Mouse (Mus musculus) v-Abl transformed pro-B cells (cell line): ENCODE results near the gene Akap6.

Experiments
- in situ Hi-C, 2 experiments: fragments of 400-800 bp; cut with MboI; formaldehyde crosslinking; loops; one replicate each; pipeline ENCODE4 v1.15.1; 2025; ENCODE audit not compliant: unreplicated experiment in 2 of 2

The Akap6 gene

DNA sequence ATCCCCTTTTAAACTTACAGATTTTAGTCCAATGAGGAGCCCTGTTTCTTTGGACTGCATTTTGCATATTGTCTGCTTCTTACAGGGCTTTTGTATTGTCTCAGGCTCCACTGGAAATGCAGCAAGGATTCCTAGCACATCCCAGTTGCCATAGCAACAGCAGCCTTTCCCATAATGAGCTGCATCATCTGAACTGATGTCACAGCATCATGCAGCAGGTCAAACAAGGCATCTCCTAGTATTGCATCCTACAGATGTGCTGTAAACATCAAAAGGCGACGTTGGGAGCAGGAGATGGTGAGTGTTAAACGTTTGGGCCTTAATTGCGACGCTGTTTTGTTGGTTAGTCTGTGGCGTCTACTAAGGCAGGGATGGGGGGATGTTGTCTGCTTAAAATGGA, at the start of gene Akap6:
TSS of gene Akap6 (plus strand) at position 238 of the 400 bp plus-strand sequence.
- in situ Hi-C loops, result no loop called here

DNA sequence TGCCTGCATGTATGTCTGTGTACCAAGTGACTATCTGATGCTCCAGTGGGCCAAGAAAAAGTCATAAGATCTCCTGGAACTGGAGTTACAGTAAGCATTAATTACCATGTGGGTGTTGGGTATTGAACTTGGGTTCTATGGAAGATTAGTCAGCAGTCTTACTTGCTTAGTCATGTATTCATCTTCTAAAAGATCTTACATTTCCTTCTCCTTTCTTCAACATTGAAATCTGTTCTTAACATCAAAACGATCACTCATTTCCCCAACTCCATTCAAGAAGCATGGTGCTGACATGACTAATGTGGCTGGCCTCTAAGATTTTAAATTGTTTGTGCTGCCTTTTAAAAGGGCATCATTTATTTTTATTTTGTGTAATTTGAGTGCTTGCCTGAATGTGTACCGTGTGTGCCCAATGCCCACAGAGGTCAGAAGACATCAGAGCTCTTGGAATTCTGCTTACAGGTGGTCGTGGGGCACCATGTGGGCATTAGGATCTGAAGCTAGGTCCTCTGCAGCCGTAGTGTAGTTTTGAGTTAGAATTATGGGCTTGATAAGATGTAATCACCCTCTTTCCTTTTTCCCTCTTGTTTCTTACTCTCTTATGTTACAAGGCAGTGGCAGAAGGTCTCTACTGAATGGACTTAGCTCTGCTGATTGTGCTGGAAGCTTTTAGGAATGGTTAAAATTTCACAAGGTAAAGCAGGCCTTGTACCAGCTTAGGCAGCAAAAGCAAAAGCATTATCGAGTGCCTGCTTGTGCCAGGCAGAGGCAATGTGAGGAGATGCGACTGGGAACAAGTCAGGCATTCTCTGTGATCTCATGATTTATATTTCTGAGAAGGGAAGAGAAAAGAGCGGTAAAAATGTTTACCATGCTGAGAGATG, 36.0 kb upstream of the Akap6 start:
- in situ Hi-C loops, result no loop called here

DNA sequence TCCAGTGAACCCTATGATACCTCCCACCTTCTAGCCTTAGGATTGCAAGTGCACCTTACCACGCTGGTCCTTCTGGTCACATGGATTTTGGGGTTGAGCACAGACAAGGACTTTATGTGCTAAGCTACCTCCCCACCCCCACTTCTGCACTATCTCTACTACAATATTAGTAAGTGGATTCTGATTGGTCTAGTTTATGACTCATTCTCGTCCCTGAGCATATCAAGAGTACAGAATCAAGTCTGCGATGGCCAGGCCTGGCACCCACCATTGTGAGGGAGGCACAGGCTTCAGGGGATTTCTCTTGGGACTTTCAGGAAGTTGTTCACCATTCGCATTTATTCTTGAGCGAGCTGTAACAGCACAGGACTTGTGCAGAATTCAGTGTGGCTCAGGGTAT, 34.2 kb upstream of the Akap6 start:
- in situ Hi-C loops, result no loop called here

DNA sequence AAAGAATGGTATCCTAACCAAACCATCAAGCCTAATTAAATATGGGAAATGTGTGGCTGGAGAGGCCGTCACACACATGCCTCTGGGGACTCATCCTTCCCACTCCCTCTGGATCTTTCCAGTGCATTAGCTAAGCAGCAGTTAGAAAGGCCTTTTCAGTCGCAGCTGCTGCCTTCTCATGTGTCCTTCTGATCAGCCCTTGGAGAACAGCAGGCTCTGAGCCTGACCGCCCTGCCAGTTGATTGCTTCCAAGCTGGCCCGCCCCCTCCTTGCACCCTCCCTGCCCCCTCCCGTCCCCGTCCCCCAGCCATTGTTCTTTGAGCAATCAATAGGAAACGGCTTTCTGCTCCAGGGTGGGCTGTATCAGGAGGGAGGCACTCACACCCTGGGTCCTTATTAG, 27.7 kb upstream of the Akap6 start:
- in situ Hi-C loops, result no loop called here

DNA sequence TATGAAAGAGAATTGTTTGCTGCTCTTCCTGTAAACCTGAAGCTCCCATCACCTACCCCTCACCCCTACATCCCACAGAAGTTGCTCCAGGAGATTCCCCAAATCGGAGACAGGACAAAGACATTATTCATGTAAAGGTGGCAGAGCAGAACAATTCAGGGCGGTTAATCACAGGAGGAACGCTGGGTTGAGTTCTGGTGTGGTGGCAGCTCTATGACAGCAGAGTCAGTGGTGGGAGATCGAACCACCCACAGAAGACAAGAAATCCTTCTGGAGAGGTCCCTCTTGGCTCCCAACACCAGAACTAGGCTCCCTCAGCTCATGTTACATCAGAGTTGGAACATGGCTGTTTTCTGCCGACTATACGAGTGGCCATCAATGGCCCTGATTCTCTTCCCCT, 27.2 kb upstream of the Akap6 start:
- in situ Hi-C loops, result no loop called here

DNA sequence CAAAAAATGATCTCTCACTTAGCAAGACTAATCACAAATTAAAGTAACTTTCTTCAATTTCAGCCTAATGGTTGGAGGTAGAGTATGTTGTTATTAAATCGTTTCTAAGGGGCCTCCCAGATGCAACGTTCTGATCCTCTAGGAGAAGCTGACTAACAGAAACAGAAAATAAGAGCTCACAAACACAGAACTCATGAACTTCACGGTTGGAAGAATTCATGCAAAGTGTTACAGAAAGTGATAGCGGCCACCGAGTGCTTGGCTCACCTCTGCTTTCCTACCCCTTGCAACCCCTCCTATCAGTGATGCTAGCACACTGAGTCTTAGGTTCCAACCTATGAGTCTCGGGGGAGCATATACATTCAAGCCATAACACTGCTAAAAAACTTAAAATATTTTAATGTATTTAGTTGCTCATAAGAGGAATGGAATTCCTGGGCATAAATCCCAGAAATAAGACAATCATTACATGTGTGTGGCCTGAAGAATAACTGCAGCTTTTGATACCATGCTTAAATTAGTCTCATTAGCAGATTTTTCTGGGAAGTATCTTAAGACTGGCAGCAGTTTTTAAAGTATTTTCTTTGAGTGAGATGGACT, 25.7 kb upstream of the Akap6 start:
- in situ Hi-C loops, result no loop called here

DNA sequence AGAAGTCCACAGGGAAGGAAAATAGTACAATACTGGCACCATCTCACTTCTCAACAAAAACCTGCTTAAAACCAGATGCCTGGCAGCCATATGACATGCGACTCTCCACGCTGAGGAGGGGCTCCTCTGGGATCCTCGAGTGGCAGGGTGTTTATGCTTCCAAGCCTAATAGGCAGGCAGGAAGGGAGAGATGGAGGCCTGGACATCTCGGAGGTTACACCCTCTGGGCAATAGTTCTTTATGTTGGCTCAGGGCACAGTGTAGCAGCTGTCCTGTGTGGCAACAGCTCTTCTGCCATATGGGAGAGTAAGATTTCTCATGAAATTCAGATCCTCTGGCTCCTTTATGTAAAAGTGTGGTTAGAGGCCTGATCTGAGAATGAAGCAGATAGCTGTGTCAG, 24.2 kb upstream of the Akap6 start:
- in situ Hi-C loops, result no loop called here

DNA sequence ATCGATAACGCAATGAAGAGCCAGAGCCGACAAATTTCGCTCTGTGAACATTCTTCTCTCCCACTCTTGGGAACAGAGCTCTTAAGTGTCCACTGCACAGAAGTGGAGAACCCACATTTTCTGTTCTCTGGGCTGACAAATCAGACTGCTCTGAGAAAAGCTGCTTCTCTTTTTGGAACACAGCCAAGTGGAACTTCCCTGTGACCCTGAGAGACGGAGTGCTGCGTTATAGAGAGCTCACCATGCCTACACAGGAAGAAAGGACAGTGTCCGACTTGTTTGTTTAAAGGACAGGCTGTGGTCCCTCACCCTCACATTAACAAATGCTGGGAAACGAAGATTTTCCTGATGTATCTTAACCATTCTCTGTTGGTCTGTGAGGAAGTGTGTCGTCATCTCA, 11.8 kb upstream of the Akap6 start:
- in situ Hi-C loops, result no loop called here

DNA sequence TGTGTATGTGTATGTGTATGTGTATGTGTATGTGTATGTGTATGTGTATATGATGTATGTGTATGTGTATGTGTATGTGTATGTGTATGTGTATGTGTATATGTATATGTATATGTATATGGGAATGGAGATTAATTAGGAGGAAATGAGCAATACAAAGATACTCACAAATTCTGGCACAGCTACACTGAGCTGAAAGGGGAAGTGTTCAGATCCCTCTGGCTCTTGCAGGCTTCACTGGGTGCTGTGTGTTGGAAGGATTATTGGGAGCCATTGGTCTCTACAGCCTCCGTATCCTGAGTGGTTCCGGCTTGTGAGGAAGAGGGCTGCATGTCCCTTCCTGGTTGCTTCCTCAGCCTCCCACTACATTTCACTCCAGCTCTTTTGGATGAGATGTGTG, 10.5 kb upstream of the Akap6 start:
- in situ Hi-C loops, result no loop called here

DNA sequence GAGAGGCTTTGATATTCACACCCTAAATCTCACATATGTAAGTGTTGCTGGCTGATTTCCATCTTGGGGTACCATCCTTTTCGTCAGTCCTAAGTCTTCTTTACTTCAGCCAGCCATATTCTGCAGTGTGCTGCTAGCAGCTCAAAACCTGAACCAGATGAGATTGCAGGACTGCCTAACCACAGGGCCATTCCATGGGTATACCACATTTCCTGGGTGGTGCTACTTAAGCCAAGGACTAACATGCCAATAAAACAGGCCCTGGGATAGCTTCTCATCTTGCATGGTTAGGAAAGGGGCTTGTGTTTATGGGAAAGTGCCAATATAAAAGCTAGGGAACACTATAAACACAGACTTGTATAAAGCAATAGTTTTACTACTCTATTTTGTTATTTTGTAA, 7.6 kb upstream of the Akap6 start:
- in situ Hi-C loops, result no loop called here

DNA sequence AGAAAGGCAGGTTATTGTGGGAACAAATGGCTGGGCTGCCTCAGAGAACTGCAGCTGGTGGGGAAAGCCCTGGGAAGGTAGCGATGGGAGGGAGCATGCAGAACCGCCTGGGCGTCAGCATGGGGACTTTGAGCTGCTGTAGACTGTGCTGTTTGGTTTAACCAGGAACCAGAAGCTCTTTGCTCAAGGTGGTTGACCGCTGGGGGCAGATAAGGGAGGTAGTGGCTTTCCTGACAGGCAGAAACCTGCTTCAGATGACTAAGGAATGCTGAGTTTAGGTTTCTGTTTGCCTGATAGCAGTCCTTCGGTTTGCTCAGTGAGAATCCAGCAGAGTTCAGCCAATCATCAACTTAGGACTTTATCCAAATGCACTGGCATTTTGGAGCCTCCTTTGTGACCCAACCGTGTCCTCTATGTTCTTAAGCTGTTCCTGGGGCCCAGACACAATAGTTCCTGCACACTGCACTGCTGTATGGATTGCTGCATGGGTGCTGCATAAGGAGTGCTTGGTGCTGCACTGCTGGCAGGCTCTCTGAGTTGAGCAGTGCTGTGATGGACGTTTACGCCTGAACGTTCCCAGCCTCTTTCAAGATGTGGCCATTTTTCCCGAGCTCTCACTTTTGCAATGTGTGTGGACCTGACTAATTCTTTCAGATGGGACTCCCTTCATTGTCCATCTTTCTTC, 6.8 kb upstream of the Akap6 start:
- in situ Hi-C loops, result no loop called here

DNA sequence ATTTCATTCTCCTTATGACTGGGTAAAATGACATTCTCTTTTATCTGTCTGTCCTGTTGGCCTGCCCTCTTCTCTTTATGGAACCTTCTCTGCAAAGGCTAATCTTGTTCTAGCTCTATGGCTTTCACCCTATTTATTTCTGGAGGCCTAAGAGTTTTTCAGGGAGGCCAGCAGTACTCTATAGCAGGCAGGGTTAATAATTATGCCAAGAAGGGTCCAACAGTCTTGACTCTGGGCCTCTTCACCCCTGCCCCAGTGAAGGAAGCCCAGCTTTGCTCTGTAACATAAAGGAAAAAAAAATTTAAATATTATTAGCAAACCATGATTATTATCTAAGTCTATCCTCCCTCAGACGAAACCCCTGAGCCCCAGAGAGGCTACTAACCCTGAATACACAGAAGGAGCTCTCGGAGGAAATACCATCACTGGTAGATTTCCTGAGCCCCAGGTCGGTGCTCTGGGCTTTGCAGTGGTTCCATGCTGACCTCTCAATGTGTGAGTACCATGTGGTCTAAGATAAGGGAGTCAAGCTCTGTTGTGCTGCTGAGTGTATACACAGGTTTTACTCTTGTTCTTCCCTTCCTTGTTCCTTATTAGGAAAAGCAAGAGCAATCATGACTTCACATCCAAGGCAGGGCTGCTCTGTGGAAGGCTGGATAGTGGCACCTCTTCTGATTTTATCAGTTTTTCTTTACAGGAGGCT, 1.6 kb upstream of the Akap6 start:
- in situ Hi-C loops, result no loop called here

DNA sequence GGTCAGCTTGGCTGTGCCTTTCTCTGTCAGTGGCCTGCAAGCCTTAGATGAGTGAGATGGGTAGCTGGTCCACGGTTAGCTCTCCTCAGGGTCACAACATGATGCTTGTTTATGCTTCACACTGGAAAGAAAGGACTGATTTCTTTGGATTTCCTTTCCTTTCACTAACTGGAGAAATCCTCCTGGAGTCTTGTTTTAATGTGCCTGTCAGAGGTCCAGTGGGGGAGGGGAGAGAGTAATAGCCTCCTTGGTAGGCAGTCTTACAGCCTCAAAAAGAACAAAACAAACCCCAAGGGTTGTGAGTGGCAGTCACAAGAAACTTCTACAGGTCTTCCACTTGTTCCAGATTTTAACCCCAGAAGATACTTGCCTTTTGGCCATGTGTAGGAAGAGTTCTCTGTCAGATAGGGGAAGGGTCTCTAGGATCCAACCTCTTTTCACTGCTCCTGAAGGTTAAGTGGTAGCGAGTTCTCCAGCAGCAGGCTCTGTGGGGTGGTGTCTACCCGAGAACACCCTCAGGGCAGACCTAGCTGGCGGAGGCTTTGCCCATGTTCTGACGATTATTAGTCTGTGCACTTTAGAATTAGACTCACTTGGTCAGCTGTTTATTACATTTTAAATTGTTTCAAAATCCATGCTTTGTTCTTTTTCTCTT, 780 bp upstream of the Akap6 start:
- in situ Hi-C loops, result no loop called here

DNA sequence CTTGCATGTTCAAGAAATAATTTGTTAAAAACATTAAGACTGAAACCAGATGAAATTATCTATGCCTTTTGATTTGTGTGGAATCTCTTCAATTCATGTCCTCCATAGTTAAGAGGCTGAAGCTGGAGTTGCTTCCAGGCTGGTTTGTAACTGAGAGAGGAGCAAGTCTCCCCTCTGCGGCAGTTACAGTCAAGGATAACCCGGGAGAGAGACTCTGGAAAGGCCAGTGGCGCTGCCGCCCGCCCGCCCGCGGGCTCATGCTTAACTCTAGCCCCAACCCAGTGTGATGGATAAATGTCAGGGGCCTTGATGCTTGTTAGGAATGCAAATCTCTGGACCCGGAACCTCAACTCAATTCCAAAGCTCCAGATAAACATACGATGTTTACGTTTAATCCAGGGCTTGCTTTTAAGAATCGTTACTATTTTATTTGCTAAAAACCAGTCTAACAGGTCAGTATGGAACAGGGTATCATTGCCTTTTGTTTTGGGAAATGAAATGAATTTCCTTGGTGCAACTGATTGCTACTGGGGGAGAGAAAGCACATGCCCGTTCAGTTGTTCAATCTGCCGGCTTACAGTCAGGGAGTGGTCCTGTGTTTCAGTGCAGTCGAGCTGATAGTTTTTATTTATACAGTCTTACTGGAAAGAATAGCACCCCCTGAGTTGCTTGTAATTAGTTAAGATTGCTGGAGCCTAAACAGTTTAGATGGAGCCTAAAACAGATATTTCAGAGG, 946 bp downstream of the Akap6 start:
- in situ Hi-C loops, result no loop called here

DNA sequence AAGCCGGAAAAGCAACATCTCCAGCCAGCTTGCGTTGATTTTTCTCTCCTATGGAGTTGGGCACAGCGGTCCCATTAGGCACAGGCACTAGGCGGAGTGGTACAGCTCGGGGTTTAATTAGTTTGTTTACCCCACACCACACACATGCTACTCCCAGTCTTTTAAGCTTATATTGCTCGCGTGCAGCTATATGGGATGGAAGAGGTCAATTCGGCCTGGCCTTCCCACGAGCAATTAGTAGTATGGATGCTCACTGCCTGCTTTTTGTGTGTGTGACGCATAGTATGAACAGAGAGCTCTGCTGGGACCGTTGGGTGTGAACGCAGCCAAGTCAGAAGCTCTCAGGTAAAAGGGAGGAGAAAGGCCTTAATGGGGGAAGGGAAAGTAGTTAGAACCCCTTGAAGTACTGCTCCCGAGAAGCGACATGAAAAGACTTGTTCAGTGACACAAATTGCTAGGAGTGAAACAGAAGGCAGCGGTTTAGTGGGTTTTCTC, 1.6 kb downstream of the Akap6 start:
- in situ Hi-C loops, result no loop called here

DNA sequence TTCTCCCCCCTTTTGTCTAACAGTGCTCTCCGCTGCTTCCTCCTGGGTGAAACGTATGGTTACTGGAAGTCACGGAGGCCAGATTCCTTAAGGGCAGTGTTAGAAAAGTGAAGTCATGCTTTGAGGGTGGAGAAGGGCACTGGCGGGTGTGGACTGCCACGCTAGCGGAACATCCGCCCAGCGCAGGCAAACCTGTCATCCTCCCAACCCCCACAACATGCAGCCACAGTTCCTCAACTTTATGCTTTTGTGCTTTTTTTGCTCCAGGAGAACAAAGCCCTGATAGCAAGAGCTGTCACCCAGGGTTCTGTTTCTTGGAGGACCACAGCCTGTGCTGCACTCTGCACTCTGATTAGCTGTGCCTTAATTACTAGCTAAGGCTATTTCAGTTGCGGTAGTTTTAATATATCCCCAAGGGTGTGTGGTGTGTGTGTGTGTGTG, 2.0 kb downstream of the Akap6 start:
- in situ Hi-C loops, result no loop called here

DNA sequence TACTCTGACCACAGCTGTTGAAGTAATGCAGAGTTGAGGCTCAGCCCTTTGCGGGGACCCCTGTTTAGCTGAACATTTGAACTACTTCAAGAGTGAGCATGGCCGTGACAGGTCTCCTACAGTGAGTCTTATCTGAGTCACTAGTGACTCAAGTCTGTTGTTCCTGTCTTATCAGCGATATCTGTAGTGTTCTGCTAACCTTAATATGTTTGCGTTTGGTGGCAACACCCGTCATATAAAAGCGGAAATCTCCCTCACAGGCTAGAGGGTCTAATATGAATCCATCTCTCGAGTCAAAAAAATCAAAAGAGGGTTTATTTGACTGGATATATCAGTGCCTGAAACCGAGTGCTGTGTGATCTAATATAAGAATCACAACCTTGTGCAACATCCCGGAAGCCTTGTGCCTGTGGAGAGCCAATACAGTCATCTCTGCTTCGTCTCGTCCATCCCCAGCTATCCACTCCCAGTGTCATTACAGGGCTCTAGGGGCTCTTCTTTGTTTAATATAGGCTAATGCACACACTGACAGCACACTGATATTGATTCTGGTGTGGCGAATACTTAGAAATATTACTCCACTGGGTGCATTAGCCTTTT, 3.3 kb downstream of the Akap6 start:
- in situ Hi-C loops, result no loop called here

DNA sequence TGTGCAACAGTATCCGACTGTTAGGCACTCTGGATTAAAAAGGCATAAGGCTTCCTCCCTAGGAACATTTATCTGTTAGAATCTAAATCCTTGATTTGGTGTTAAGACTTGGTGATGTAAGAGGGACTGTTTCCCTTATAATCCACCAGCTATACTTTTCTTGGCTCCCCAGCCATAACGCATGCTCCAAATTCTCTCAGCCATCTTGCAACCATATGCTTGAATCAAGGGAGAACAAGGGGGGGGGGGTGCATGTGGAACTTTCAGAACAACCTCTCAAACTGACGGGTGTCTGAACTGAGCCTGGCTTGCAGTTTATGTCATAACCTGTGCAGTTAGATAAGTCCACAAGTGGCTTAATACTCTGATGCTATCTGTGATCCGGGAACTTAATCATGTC, 4.9 kb downstream of the Akap6 start:
- in situ Hi-C loops, result no loop called here

DNA sequence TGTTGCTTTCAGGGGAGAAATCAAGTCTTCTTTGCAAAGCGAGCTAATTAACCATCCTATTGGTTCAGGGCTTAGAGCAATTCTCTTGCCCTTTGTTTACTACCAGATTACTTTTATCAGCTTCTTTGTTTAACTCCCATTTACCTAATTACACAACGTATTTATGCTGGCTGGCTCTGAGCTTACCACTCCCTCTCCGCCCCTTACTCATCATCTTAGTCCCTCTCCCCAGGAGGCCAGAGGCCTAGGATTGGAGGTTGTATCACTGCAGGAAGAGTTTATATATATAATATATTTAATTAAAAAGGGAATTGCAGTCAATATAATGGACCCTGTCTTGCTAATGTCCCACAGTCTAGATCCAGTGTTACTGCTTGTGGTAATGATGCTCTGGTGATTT, 5.6 kb downstream of the Akap6 start:
- in situ Hi-C loops, result no loop called here
